Mouse (Mus musculus) liver, embryonic 14.5 days (tissue): ENCODE results near the gene Naip2. TPM values are rescaled to one million over a fixed set of nuclear protein-coding genes. Genes with fewer than 3 reads are reported as not detected.

Source experiments
- ATAC-seq: fragments of 200-750 bp; cut with Nextera tagmentation; 2 replicates; pipeline ENCODE4 v1.8.0; 2017; ENCODE audit warnings: moderate number of reproducible peaks, mild to moderate bottlenecking, moderate library complexity; ENCODE audit not compliant: insufficient read depth
- DNase-seq, 3 experiments: peaks; one replicate each; pipeline ENCODE4 v3.0.0-alpha.2; 2012 to 2013; ENCODE audit warnings: low read depth in 3 of 3, low spot score in 3 of 3
- H3K27ac ChIP-seq: fragments of 300-500 bp; sonication (generic); 2 replicates; pipeline ENCODE4 v1.5.1; 2014; ENCODE audit warnings: moderate library complexity, mild to moderate bottlenecking, control low read depth, inconsistent platforms
- H3K27me3 ChIP-seq: fragments of 300-500 bp; sonication (generic); 2 replicates; pipeline ENCODE4 v1.6.1; 2014; ENCODE audit warnings: mild to moderate bottlenecking, low read length, moderate library complexity; ENCODE audit not compliant: control insufficient read depth, insufficient read depth
- H3K36me3 ChIP-seq: fragments of 300-500 bp; sonication (generic); replicated peaks from 2 replicates; pipeline ENCODE4 v1.6.1; 2014; ENCODE audit warnings: low read depth; ENCODE audit not compliant: control insufficient read depth, insufficient read depth
- H3K4me1 ChIP-seq, 2 experiments: fragments of 200-500 bp in 1 of 2; fragments of 300-500 bp in 1 of 2; sonication (generic) in 1 of 2; replicated peaks; 2 replicates each; pipeline ENCODE4 v1.6.1; 2012 to 2014; ENCODE audit warnings: antibody characterized with exemption in 1 of 2, inconsistent platforms in 1 of 2, low read length in 1 of 2; ENCODE audit not compliant: control insufficient read depth in 2 of 2, insufficient read depth in 2 of 2
- H3K4me2 ChIP-seq: fragments of 300-500 bp; sonication (generic); 2 replicates; pipeline ENCODE4 v1.6.1; 2014; ENCODE audit warnings: low read depth, mild to moderate bottlenecking, control low read depth, moderate library complexity
- H3K4me3 ChIP-seq, 2 experiments: fragments of 200-500 bp in 1 of 2; fragments of 300-500 bp in 1 of 2; sonication (generic) in 1 of 2; 2 replicates each; pipeline ENCODE4 v1.5.1; 2012 to 2014; ENCODE audit warnings: low read depth in 2 of 2, low read length in 2 of 2, mild to moderate bottlenecking in 2 of 2, control low read depth in 1 of 2, inconsistent platforms in 1 of 2, moderate library complexity in 1 of 2; ENCODE audit not compliant: insufficient read depth in 1 of 2
- H3K9ac ChIP-seq: fragments of 300-500 bp; sonication (generic); replicated peaks from 2 replicates; pipeline ENCODE4 v1.6.1; 2014; ENCODE audit warnings: mild to moderate bottlenecking, control low read depth, moderate library complexity
- H3K9me3 ChIP-seq: fragments of 300-500 bp; sonication (generic); 2 replicates; pipeline ENCODE4 v1.6.1; 2016; ENCODE audit warnings: low read length, mixed read lengths; ENCODE audit not compliant: control insufficient read depth
- CTCF ChIP-seq: IDR thresholded peaks from 2 replicates; pipeline ENCODE4 v1.5.1; 2016; ENCODE audit warnings: antibody characterized with exemption, low read depth, control low read depth
- EP300 ChIP-seq: IDR thresholded peaks from 2 replicates; pipeline ENCODE4 v1.6.1; 2016; ENCODE audit warnings: antibody characterized with exemption, low read depth
- WGBS: fragments of 180-500 bp; shearing (Covaris S2); extraction: QIAGEN DNeasy Blood & Tissue Kit; methylation state at CpG from one replicate; pipeline ENCODE4 v1.1.7; 2014; ENCODE audit not compliant: insufficient replicate concordance; 5-methylcytosine and 5-hydroxymethylcytosine counted together
- polyA plus RNA-seq, 2 experiments: library from polyadenylated mRNA; depleted of rRNA in 1 of 2; stranded (reverse) in 1 of 2; unstranded in 1 of 2; fragments of >200 nt; fragmentation: Nextera tagmentation in 1 of 2; extraction: Ambion mirVana in 1 of 2; gene quantifications; 2 replicates each; pipeline versions ENCODE4 v1.2.1 to v1.2.3; 2012 to 2014

The Naip2 gene
- polyA plus RNA-seq, 2 experiments = 1.9 to 2.6 TPM

GRCm38 (mm10) chr13:100103748-100104254 is 98.1 kb downstream of the Naip2 start, which contains the start of gene Bdp1:
Gene Bdp1, minus strand, starts transcription at chr13:100104070.
- H3K9ac ChIP-seq = peak within 1 kb of the TSS; percentile 96
- H3K4me2 ChIP-seq = peak within 1 kb of the TSS; percentile 78
- ATAC-seq (peak; percentile 80), DNase-seq (peak; percentile 78 to 82 (median 79))
- no peaks in the 10 kb centered on the region for H3K27me3 ChIP-seq
- peak within 1 kb of the TSS; percentile 94 to 95 for H3K4me3 ChIP-seq
- H3K27ac ChIP-seq = peak within 1 kb of the TSS; percentile 67
- H3K9me3 ChIP-seq = no peaks in the 10 kb centered on the region
- H3K4me1 ChIP-seq = peaks cover 7 to 14% of the 10 kb centered on the region in 2 experiments; a peak in 3 of 4 replicates
- TF ChIP-seq CTCF (no peak), EP300 (no peak)
- under 1% methylated on average over 44 of the region's 44 CpGs for WGBS
- peaks cover under 1% of the 10 kb centered on the region for H3K36me3 ChIP-seq

GRCm38 (mm10) chr13:100103052-100103658 is 98.7 kb downstream of the Naip2 start:
- H3K27ac ChIP-seq = peak overlapping the region; percentile 67
- 3% methylated on average over 15 of the region's 15 CpGs for WGBS
- H3K27me3 ChIP-seq = no peaks in the 10 kb centered on the region
- H3K9me3 ChIP-seq = no peaks in the 10 kb centered on the region
- H3K4me2 ChIP-seq = peak overlapping the region; percentile 78
- H3K4me1 ChIP-seq = peaks cover 7 to 17% of the 10 kb centered on the region in 2 experiments; a peak in 3 of 4 replicates
- peaks cover 5% of the 10 kb centered on the region for H3K36me3 ChIP-seq
- TF ChIP-seq EP300 (no peak), CTCF (no peak)
- H3K9ac ChIP-seq = peak overlapping the region; percentile 96
- peak overlapping the region; percentile 94 to 95 for H3K4me3 ChIP-seq
- DNase-seq (peak in 1 of 3 experiments; percentile 32), ATAC-seq (peak; percentile 40)

GRCm38 (mm10) chr13:100098808-100099207 is 103.1 kb downstream of the Naip2 start:
- H3K9ac ChIP-seq = no peak overlapping the region
- DNase-seq = no peak
- no peak overlapping the region for H3K27ac ChIP-seq
- H3K4me1 ChIP-seq = peaks cover 7 to 16% of the 10 kb centered on the region in 2 experiments; a peak in 3 of 4 replicates
- H3K36me3 ChIP-seq = peaks cover 41% of the 10 kb centered on the region
- no peaks in the 10 kb centered on the region for H3K27me3 ChIP-seq
- ATAC-seq = no peak
- no peaks in the 10 kb centered on the region for H3K9me3 ChIP-seq
- TF ChIP-seq EP300 = no peak
- no peak for TF ChIP-seq CTCF
- no peak overlapping the region for H3K4me3 ChIP-seq
- WGBS = 21% methylated on average over 6 of the region's 6 CpGs
- no peak overlapping the region for H3K4me2 ChIP-seq

Other genes starting within 250 kb of the Naip2 start
- 5.4 and 6.9 TPM in 2 replicates for gene Mccc2, start 186.5 kb downstream of the Naip2 start, polyA plus RNA-seq (2012; rRNA removed)
- 14.7 and 17.6 TPM in 2 replicates for gene Mccc2, start 186.5 kb downstream of the Naip2 start, polyA plus RNA-seq (2014; fragmentation: Nextera tagmentation; extraction: Ambion mirVana)
- gene Bdp1, start 98.0 kb downstream of the Naip2 start, polyA plus RNA-seq (2012; rRNA removed) = 3.4 and 5.4 TPM in 2 replicates
- 7.8 and 8.7 TPM in 2 replicates for gene Bdp1, start 98.0 kb downstream of the Naip2 start, polyA plus RNA-seq (2014; fragmentation: Nextera tagmentation; extraction: Ambion mirVana)
- 4.3 and 8.9 TPM in 2 replicates for gene Serf1, start 94.1 kb downstream of the Naip2 start, polyA plus RNA-seq (2012; rRNA removed)
- gene Serf1, start 94.1 kb downstream of the Naip2 start, polyA plus RNA-seq (2014; fragmentation: Nextera tagmentation; extraction: Ambion mirVana) = 20.2 and 21.7 TPM in 2 replicates
- 17.4 and 26.2 TPM in 2 replicates for gene Smn1, start 77.2 kb downstream of the Naip2 start, polyA plus RNA-seq (2012; rRNA removed)
- gene Smn1, start 77.2 kb downstream of the Naip2 start, polyA plus RNA-seq (2014; fragmentation: Nextera tagmentation; extraction: Ambion mirVana) = 22.8 and 23.5 TPM in 2 replicates
- gene Naip5, start 44.2 kb upstream of the Naip2 start, polyA plus RNA-seq (2012; rRNA removed) = 0.69 and 0.95 TPM in 2 replicates
- 0.34 and 0.48 TPM in 2 replicates for gene Naip5, start 44.2 kb upstream of the Naip2 start, polyA plus RNA-seq (2014; fragmentation: Nextera tagmentation; extraction: Ambion mirVana)
- gene Naip6, start 115.6 kb upstream of the Naip2 start, polyA plus RNA-seq (2012; rRNA removed) = 0.76 and 0.77 TPM in 2 replicates
- 0.28 and 0.44 TPM in 2 replicates for gene Naip6, start 115.6 kb upstream of the Naip2 start, polyA plus RNA-seq (2014; fragmentation: Nextera tagmentation; extraction: Ambion mirVana)